Mouse (Mus musculus) embryonic facial prominence, embryonic 13.5 days (tissue): Measurements from ENCODE around the gene Trim7. TPM values are rescaled to one million over a fixed set of nuclear protein-coding genes. Genes with fewer than 3 reads are reported as not detected.
"Not testable (repeated sequence)": the region's sequence is repeated elsewhere in the genome, so short reads cannot be mapped to it uniquely, and the experiment has no call there.

ENCODE experiments used
- ATAC-seq: fragments of 200-750 bp; cut with Nextera tagmentation; 2 replicates; pipeline ENCODE4 v1.8.0; 2017; ENCODE audit warnings: low read depth; ENCODE audit not compliant: insufficient number of reproducible peaks, insufficient read depth, low FRiP score, low TSS enrichment
- H3K27ac ChIP-seq: fragments of 300-500 bp; sonication (generic); 2 replicates; pipeline ENCODE4 v1.5.1; 2015; ENCODE audit warnings: moderate library complexity, mild to moderate bottlenecking, inconsistent platforms
- H3K27me3 ChIP-seq: fragments of 300-500 bp; sonication (generic); 2 replicates; pipeline ENCODE4 v1.6.1; 2015; ENCODE audit warnings: mild to moderate bottlenecking, inconsistent platforms
- H3K36me3 ChIP-seq: fragments of 300-500 bp; sonication (generic); 2 replicates; pipeline ENCODE4 v1.6.1; 2015; ENCODE audit warnings: mild to moderate bottlenecking, inconsistent platforms
- H3K4me1 ChIP-seq: fragments of 300-500 bp; sonication (generic); 2 replicates; pipeline ENCODE4 v1.6.1; 2015; ENCODE audit warnings: inconsistent platforms
- H3K4me2 ChIP-seq: fragments of 300-500 bp; sonication (generic); 2 replicates; pipeline ENCODE4 v1.6.1; 2015; ENCODE audit warnings: moderate library complexity, mild to moderate bottlenecking, inconsistent platforms
- H3K4me3 ChIP-seq: fragments of 300-500 bp; sonication (generic); 2 replicates; pipeline ENCODE4 v1.5.1; 2015; ENCODE audit warnings: mild to moderate bottlenecking, inconsistent platforms
- H3K9ac ChIP-seq: fragments of 300-500 bp; sonication (generic); 2 replicates; pipeline ENCODE4 v1.6.1; 2015; ENCODE audit warnings: mild to moderate bottlenecking, inconsistent platforms
- H3K9me3 ChIP-seq: fragments of 300-500 bp; sonication (generic); 2 replicates; pipeline ENCODE4 v1.6.1; 2016; ENCODE audit warnings: inconsistent platforms
- WGBS: fragments of 180-500 bp; shearing (Covaris S2); methylation state at CpG from one replicate; pipeline ENCODE4 v1.1.7; 2015; ENCODE audit warnings: mixed read lengths; 5-methylcytosine and 5-hydroxymethylcytosine counted together
- polyA plus RNA-seq: library from polyadenylated mRNA; unstranded; fragments of >200 nt; fragmentation: Nextera tagmentation; extraction: Ambion mirVana; gene quantifications from 2 replicates; pipeline ENCODE4 v1.2.1, GENCODE M21; 2015

Gene Trim7
- polyA plus RNA-seq, 1 experiment from 2014 or later: 1.1 TPM

DNA sequence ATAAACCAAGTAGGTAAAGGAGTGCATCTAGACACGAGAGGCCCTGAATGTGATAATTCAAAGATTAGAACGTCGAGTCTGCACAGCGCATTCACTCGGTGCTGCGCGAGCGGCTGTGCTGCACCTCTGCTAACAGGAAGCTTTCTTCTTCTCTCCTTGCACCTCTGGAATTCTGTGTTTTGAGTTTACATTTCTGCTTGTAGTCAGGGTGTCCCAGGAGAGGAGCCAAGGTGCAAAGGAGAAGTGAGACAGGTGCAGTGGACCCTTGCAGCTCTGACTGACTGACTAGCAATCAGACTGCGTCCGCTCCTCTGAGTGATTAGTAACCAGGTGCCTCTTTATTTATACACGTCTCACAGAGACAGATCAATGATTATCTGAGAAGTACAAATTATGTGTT is 17.3 kb downstream of the Trim7 start:
- H3K9me3 ChIP-seq: no peaks in the 10 kb centered on the region
- H3K36me3 ChIP-seq: no peaks in the 10 kb centered on the region
- H3K9ac ChIP-seq: no peak overlapping the region
- H3K4me3 ChIP-seq: no peak overlapping the region
- no peak for ATAC-seq
- peaks cover 8% of the 10 kb centered on the region for H3K27me3 ChIP-seq
- no peak overlapping the region for H3K4me2 ChIP-seq
- H3K4me1 ChIP-seq: peaks cover 6% of the 10 kb centered on the region; the same call in 1 of the 2 replicates
- WGBS: 82% methylated on average over 11 of the region's 11 CpGs
- no peak overlapping the region for H3K27ac ChIP-seq

DNA sequence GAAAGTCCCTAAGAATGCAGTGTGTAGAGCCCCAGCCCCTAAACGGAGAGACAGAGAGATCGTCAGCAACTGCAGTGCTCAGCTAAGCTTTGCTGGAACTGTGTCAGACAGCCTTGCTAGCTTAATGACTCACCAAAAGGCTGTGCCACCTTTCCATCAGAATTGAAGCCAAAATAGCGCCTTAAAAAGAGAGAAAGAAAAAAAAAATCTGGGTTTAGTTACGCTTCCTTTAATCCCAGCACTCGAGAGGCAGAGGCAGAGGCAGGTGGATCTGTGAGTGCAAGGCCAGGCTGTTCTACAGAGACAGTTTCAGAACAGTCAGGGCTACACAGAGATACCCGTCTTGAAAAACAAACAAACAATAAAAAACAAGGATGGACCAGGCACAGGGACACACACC is 18.4 kb downstream of the Trim7 start:
- H3K4me3 ChIP-seq: no peak overlapping the region
- no peak overlapping the region for H3K4me2 ChIP-seq
- ATAC-seq: no peak
- 54% methylated on average over 6 of the region's 6 CpGs for WGBS
- no peaks in the 10 kb centered on the region for H3K9me3 ChIP-seq
- H3K9ac ChIP-seq: no peak overlapping the region
- H3K36me3 ChIP-seq: no peaks in the 10 kb centered on the region
- no peaks in the 10 kb centered on the region for H3K4me1 ChIP-seq
- H3K27ac ChIP-seq: no peak overlapping the region
- H3K27me3 ChIP-seq: peaks cover 15% of the 10 kb centered on the region

DNA sequence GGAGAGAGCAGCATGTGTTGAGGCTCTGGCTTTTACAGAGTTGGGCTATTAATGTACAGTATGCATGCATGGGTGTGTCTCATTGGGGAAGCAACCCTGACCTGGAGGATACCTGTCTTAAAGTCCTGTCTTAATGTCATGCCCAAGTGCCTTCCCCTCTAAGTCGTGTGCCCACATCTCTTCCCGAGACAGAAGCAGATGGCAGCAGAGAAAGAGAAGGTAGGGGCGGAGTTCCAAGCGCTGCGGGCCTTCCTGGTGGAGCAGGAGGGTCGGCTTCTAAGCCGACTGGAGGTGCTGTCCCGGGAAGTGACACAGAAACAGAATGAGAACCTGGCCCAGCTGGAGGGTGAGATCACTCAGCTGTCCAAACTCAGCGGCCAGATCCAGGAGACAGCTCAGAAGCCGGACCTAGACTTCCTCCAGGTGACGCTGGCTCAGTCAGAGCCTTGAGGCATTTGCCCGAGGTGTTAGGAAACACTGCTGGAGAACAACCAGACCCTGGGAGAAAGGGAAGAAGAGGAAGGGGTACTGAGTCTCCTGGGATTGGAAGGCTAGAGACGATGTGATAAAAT is 19.4 kb downstream of the Trim7 start:
- Histone ChIP-seq H3K4me2 (no peak overlapping the region), H3K9me3 (no peaks in the 10 kb centered on the region), H3K36me3 (no peaks in the 10 kb centered on the region), H3K4me3 (no peak overlapping the region), H3K27ac (no peak overlapping the region), H3K4me1 (no peaks in the 10 kb centered on the region), H3K9ac (no peak overlapping the region), H3K27me3 (peaks cover 25% of the 10 kb centered on the region)
- 32% methylated on average over 13 of the region's 13 CpGs for WGBS
- no peak for ATAC-seq

GRCm38 (mm10) chr11:48846362-48846761 is 20.4 kb downstream of the Trim7 start:
- not testable (repeated sequence) for H3K4me3 ChIP-seq, H3K9ac ChIP-seq, H3K9me3 ChIP-seq, H3K4me2 ChIP-seq, H3K27ac ChIP-seq, ATAC-seq, H3K4me1 ChIP-seq, H3K36me3 ChIP-seq
- 73% methylated on average over 2 of the region's 2 CpGs for WGBS
- H3K27me3 ChIP-seq: peaks cover 25% of the 10 kb centered on the region

DNA sequence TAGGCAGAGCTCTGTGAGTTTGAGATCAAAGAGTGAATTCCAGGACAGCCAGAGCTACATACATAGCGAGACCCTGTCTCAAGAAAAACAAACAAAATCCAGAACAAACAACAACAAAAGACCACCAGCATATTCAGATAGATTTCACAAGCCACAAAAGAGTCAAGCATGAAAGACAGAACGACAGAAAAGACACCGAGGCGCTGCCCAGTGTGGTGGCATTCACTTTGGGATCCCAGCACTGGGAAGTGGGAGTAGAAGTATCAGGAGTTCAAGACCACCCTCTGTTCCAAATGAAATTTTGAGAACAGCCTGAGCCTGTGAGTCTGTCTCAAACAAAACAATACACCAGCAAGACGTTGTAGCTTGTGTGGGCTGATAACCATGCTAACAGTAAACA is 20.9 kb downstream of the Trim7 start:
- Histone ChIP-seq H3K27me3 (peaks cover 25% of the 10 kb centered on the region), H3K9ac (no peak overlapping the region), H3K4me2 (no peak overlapping the region), H3K27ac (no peak overlapping the region), H3K4me1 (no peaks in the 10 kb centered on the region), H3K9me3 (no peaks in the 10 kb centered on the region), H3K4me3 (no peak overlapping the region), H3K36me3 (no peaks in the 10 kb centered on the region)
- WGBS: 59% methylated on average over 5 of the region's 5 CpGs
- no peak for ATAC-seq

GRCm38 (mm10) chr11:48850240-48850639 is 24.3 kb downstream of the Trim7 start:
- ATAC-seq: no peak
- H3K4me1 ChIP-seq: peaks cover 9% of the 10 kb centered on the region; the same call in 1 of the 2 replicates
- no peaks in the 10 kb centered on the region for H3K36me3 ChIP-seq
- no peak overlapping the region for H3K9ac ChIP-seq
- H3K4me2 ChIP-seq: no peak overlapping the region
- peaks cover 21% of the 10 kb centered on the region for H3K27me3 ChIP-seq
- H3K9me3 ChIP-seq: no peaks in the 10 kb centered on the region
- H3K4me3 ChIP-seq: no peak overlapping the region
- 65% methylated on average over 2 of the region's 2 CpGs for whole genome bisulfite sequencing
- H3K27ac ChIP-seq: no peak overlapping the region

DNA sequence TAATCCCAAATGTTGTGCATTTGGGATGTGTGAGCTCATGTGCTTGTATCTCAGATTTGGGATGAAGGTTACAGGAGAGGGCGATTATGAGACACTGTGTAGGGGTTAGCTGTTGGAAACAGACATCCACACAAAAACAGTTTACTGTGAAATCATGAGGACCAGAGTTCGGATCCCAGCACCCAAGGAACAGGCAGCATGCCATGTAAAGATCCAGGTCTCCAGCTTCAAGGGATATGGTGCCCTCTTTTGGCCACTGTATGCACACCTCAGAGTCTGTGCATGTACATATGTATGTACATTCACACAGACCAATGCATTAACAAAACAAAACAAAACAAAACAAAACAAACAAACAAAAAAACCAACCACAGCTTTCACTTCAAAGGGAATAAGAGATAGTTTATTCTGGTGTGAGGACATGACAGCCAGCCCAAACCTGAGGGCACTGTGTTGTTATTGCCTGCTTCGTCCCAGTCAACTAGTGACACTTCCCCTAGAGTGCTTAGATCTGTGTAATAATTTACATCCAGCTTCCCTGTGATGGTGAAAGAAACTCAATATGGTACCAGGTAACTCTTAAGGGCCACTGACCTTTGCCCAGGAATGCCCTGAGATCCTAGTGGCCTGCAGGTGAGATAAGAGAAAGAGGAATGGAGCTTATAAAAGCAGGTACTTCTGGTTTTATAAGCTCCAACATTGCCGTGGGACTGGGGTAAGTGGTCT is 25.5 kb downstream of the Trim7 start:
- Histone ChIP-seq H3K4me2 (no peak overlapping the region), H3K27ac (no peak overlapping the region), H3K36me3 (no peaks in the 10 kb centered on the region), H3K27me3 (peaks cover 21% of the 10 kb centered on the region), H3K4me1 (peaks cover 9% of the 10 kb centered on the region; the same call in 1 of the 2 replicates), H3K9me3 (no peaks in the 10 kb centered on the region), H3K4me3 (no peak overlapping the region), H3K9ac (no peak overlapping the region)
- WGBS: 79% methylated on average over 4 of the region's 4 CpGs
- no peak for ATAC-seq

DNA sequence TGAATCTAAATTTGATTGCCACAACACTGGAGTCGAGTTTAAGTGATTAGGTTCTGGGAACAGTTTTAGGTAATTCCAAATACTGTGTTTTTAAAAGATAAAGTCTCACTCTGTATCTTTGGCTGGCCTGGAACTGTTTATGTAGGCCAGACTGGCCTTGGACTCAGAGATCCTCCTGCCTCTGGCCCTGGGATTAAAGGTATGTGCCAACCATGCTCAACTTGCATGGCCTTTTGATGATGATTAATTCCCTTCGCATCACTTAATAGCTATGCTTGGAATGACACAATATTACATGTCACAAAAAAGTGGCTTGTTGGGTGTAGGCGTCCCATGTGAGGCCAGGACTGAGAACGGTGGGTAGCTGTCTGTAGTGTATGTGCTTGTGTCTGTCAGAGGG is 26.2 kb downstream of the Trim7 start:
- no peaks in the 10 kb centered on the region for H3K9me3 ChIP-seq
- peak overlapping the region; percentile 86 for H3K4me2 ChIP-seq
- peaks cover 9% of the 10 kb centered on the region; the same call in 1 of the 2 replicates for H3K4me1 ChIP-seq
- H3K27ac ChIP-seq: no peak overlapping the region
- 79% methylated on average over 4 of the region's 4 CpGs for WGBS
- H3K27me3 ChIP-seq: peaks cover 21% of the 10 kb centered on the region
- ATAC-seq: no peak
- no peak overlapping the region for H3K9ac ChIP-seq
- H3K36me3 ChIP-seq: no peaks in the 10 kb centered on the region
- H3K4me3 ChIP-seq: no peak overlapping the region

DNA sequence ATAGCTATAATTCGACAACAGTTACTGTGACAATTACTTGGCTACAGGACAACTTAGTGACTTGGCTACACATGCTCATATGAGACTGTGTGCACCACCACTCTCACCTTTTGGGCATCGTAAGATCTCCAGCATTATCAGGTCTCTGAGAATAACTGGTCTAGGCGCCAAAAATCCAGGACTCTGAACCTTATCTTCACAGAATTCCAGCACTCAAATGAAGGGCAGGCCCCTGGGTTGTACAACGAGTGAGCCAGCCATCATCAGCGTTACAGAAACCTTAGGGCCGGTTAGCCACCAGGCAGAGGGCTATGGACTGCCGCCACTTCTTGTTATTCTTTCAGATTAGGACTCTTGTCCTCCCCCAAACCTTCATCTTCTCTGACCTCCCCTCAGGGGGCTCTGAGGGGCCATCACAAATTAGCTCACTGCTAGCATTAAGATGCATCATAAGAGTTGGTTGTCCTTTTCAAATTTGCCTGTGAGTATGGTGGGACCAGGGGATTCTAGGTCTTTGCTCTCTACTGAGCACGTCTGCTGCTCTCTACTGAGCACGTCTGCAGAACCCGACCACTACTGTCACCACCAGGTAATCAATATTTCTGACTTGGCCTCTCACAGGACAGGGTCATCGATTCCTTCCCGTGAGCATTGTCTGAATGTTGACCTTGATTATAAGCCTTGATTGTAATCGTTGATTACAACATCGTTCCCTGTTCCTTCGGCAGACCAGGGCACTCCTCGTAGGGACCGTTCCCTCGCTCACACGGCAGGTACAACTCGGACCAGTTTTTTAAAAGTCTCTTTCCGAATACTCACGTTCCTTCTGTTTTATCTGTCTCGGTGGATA is 26.9 kb downstream of the Trim7 start:
- 7% methylated on average over 23 of the region's 23 CpGs for WGBS
- Histone ChIP-seq H3K27me3 (peaks cover 19% of the 10 kb centered on the region), H3K9ac (peak overlapping the region; percentile 69), H3K27ac (no peak overlapping the region), H3K4me2 (peak overlapping the region; percentile 86), H3K36me3 (no peaks in the 10 kb centered on the region), H3K4me3 (peak overlapping the region; percentile 69), H3K4me1 (peaks cover 11% of the 10 kb centered on the region), H3K9me3 (no peaks in the 10 kb centered on the region)
- ATAC-seq: no peak; the same call in 1 of the 2 replicates

DNA sequence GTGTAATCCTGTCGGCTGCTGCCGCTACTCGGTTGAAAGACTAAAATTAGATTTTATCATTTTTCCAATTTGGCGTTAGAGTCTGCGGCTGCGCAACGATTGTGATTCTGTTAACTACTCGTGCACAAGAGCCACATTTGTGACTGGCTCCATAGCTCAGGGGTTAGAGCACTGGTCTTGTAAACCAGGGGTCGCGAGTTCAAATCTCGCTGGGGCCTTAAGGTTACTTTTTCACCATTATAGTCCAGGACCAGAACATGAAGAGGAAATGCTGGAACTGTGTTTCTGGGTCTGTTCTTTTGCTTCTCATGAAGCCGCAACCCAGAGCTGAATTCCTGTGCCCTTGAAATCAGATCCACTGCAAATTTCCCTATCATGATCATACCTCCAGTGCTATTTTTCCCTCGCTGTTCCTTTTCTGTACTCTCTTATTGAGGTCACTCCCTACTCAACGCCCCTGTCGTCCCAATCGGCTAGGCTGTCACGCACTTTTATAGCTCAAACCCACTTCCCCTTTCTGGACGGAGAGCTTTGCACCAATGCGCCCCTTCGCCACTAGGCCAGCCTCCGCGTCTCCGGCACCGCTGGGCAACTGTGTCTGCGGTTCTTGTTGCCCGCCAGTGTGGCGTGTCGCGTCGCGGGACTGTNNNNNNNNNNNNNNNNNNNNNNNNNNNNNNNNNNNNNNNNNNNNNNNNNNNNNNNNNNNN is 27.7 kb downstream of the Trim7 start:
- Histone ChIP-seq H3K4me1 (peaks cover 18% of the 10 kb centered on the region), H3K9me3 (no peaks in the 10 kb centered on the region), H3K27me3 (peaks cover 12% of the 10 kb centered on the region), H3K27ac (no peak overlapping the region), H3K4me2 (peak overlapping the region; percentile 86), H3K9ac (peak overlapping the region; percentile 72), H3K36me3 (no peaks in the 10 kb centered on the region), H3K4me3 (peak overlapping the region; percentile 69)
- ATAC-seq: peak; percentile 33
- WGBS: under 1% methylated on average over 31 of the region's 31 CpGs

DNA sequence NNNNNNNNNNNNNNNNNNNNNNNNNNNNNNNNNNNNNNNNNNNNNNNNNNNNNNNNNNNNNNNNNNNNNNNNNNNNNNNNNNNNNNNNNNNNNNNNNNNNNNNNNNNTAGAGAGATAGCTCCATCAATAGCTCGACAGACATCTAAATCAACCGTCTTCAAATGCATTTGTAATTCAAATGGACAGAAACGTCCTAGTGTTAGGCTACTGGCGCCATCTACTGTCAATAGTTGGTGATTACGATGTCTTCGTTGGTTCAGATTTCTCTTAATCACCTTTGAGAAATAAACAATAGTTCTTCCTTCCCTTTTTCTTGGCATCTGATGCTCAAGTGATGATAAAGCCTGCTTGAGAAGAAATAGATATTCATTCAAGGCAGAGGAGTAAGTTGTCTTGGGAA is 33.1 kb downstream of the Trim7 start:
- Histone ChIP-seq H3K4me3 (peak overlapping the region; percentile 69), H3K27me3 (peaks cover 10% of the 10 kb centered on the region), H3K27ac (no peak overlapping the region), H3K9ac (no peak overlapping the region), H3K4me2 (peak overlapping the region; percentile 86), H3K4me1 (peaks cover 21% of the 10 kb centered on the region), H3K36me3 (no peaks in the 10 kb centered on the region), H3K9me3 (no peaks in the 10 kb centered on the region)
- no peak for ATAC-seq
- under 1% methylated on average over 6 of the region's 6 CpGs for WGBS
